Mouse (Mus musculus): Measurements from ENCODE around the gene Ulk3. TPM values are rescaled to one million over a fixed set of nuclear protein-coding genes. Genes with fewer than 3 reads are reported as not detected.
A peak's percentile ranks its signal among the peaks of the same experiment; 100 is the strongest.

The Ulk3 gene
- 17.9 and 20.1 TPM in 2 replicates for polyA plus RNA-seq (2015; fragmentation: Nextera tagmentation; extraction: Ambion mirVana)

GRCm38 (mm10) chr9:57589224-57590126, at the start of gene Ulk3:
Gene Ulk3, plus strand, starts transcription at chr9:57589452.
- WGBS, result under 1% methylated on average over 58 of the region's 58 CpGs
- peak within 1 kb of the TSS; percentile 76 for H3K4me3 ChIP-seq (ENCODE audit: low read length)
- peaks cover 11% of the 10 kb centered on the region; the same call in 1 of the 2 replicates for H3K4me1 ChIP-seq (ENCODE audit: control insufficient read depth, insufficient read depth, low read length)
- peak within 1 kb of the TSS; percentile 94 for H3K4me2 ChIP-seq (ENCODE audit: low read depth, low read length)
- peak; percentile 85 for ATAC-seq (replicated peaks; ENCODE audit: extremely low read depth, insufficient read depth, low FRiP score)
- H3K36me3 ChIP-seq (ENCODE audit: control insufficient read depth, insufficient read depth), result peaks cover 18% of the 10 kb centered on the region
- peak within 1 kb of the TSS; percentile 87 for H3K9ac ChIP-seq (ENCODE audit: low read length)
- peak within 1 kb of the TSS; percentile 84 for H3K27ac ChIP-seq (ENCODE audit: low read length)
- no peaks in the 10 kb centered on the region for H3K27me3 ChIP-seq (ENCODE audit: control insufficient read depth, insufficient read depth, low read length)
- H3K9me3 ChIP-seq (replicated peaks; ENCODE audit: control insufficient read depth, low read length), result no peaks in the 10 kb centered on the region

- peaks cover 13% of the 10 kb centered on the region for H3K4me1 ChIP-seq (ENCODE audit: control insufficient read depth, insufficient read depth, low read length)
Measured at GRCm38 (mm10) chr9:57539550-57539949, 49.7 kb upstream of the Ulk3 start.

GRCm38 (mm10) chr9:57541312-57541711, 47.9 kb upstream of the Ulk3 start:
- 12% methylated on average over 1 of the region's 1 CpGs for WGBS
- no peak for ATAC-seq (replicated peaks; ENCODE audit: extremely low read depth, insufficient read depth, low FRiP score)
- no peaks in the 10 kb centered on the region for H3K27me3 ChIP-seq (ENCODE audit: control insufficient read depth, insufficient read depth, low read length)
- no peak overlapping the region for H3K9ac ChIP-seq (ENCODE audit: low read length)
- H3K27ac ChIP-seq (ENCODE audit: low read length), result no peak overlapping the region
- H3K9me3 ChIP-seq (replicated peaks; ENCODE audit: control insufficient read depth, low read length), result no peaks in the 10 kb centered on the region
- no peak overlapping the region for H3K4me2 ChIP-seq (ENCODE audit: low read depth, low read length)
- peaks cover 36% of the 10 kb centered on the region for H3K36me3 ChIP-seq (ENCODE audit: control insufficient read depth, insufficient read depth)
- no peak overlapping the region for H3K4me3 ChIP-seq (ENCODE audit: low read length)
- peaks cover 13% of the 10 kb centered on the region for H3K4me1 ChIP-seq (ENCODE audit: control insufficient read depth, insufficient read depth, low read length)

More at GRCm38 (mm10) chr9:57539550-57539949, 49.7 kb upstream of the Ulk3 start:
- Histone ChIP-seq H3K9ac (ENCODE audit: low read length) (no peak overlapping the region), H3K9me3 (replicated peaks; ENCODE audit: control insufficient read depth, low read length) (no peaks in the 10 kb centered on the region), H3K27ac (ENCODE audit: low read length) (no peak overlapping the region), H3K36me3 (ENCODE audit: control insufficient read depth, insufficient read depth) (peaks cover 25% of the 10 kb centered on the region), H3K4me2 (ENCODE audit: low read depth, low read length) (no peak overlapping the region), H3K4me3 (ENCODE audit: low read length) (no peak overlapping the region), H3K27me3 (ENCODE audit: control insufficient read depth, insufficient read depth, low read length) (no peaks in the 10 kb centered on the region)
- 85% methylated on average over 2 of the region's 2 CpGs for WGBS
- no peak for ATAC-seq (replicated peaks; ENCODE audit: extremely low read depth, insufficient read depth, low FRiP score)

- peaks cover 45% of the 10 kb centered on the region for H3K36me3 ChIP-seq (ENCODE audit: control insufficient read depth, insufficient read depth)
- peaks cover 3% of the 10 kb centered on the region for H3K4me1 ChIP-seq (ENCODE audit: control insufficient read depth, insufficient read depth, low read length)
- no peak overlapping the region for H3K4me3 ChIP-seq (ENCODE audit: low read length)
- no peaks in the 10 kb centered on the region for H3K9me3 ChIP-seq (replicated peaks; ENCODE audit: control insufficient read depth, low read length)
- H3K4me2 ChIP-seq (ENCODE audit: low read depth, low read length), result no peak overlapping the region
- no peak overlapping the region for H3K27ac ChIP-seq (ENCODE audit: low read length)
- 75% methylated on average over 3 of the region's 3 CpGs for WGBS
- ATAC-seq (replicated peaks; ENCODE audit: extremely low read depth, insufficient read depth, low FRiP score), result no peak
- no peak overlapping the region for H3K9ac ChIP-seq (ENCODE audit: low read length)
- no peaks in the 10 kb centered on the region for H3K27me3 ChIP-seq (ENCODE audit: control insufficient read depth, insufficient read depth, low read length)
Measured at GRCm38 (mm10) chr9:57543951-57544350, 45.3 kb upstream of the Ulk3 start.

- no peak overlapping the region for H3K27ac ChIP-seq (ENCODE audit: low read length)
- no peak overlapping the region for H3K4me2 ChIP-seq (ENCODE audit: low read depth, low read length)
- peaks cover 28% of the 10 kb centered on the region for H3K4me1 ChIP-seq (ENCODE audit: control insufficient read depth, insufficient read depth, low read length)
- H3K9me3 ChIP-seq (replicated peaks; ENCODE audit: control insufficient read depth, low read length), result no peaks in the 10 kb centered on the region
- peaks cover 47% of the 10 kb centered on the region for H3K36me3 ChIP-seq (ENCODE audit: control insufficient read depth, insufficient read depth)
- no peak for ATAC-seq (replicated peaks; ENCODE audit: extremely low read depth, insufficient read depth, low FRiP score)
- no peak overlapping the region for H3K4me3 ChIP-seq (ENCODE audit: low read length)
- H3K27me3 ChIP-seq (ENCODE audit: control insufficient read depth, insufficient read depth, low read length), result no peaks in the 10 kb centered on the region
- 52% methylated on average over 5 of the region's 5 CpGs for WGBS
- no peak overlapping the region for H3K9ac ChIP-seq (ENCODE audit: low read length)
Measured at GRCm38 (mm10) chr9:57547287-57547686, 42.0 kb upstream of the Ulk3 start.

GRCm38 (mm10) chr9:57547869-57548268, 41.4 kb upstream of the Ulk3 start:
- 84% methylated on average over 11 of the region's 11 CpGs for WGBS
- peaks cover 29% of the 10 kb centered on the region for H3K4me1 ChIP-seq (ENCODE audit: control insufficient read depth, insufficient read depth, low read length)

GRCm38 (mm10) chr9:57549186-57549585, 40.1 kb upstream of the Ulk3 start:
- Histone ChIP-seq H3K4me3 (ENCODE audit: low read length) (no peak overlapping the region), H3K36me3 (ENCODE audit: control insufficient read depth, insufficient read depth) (peaks cover 31% of the 10 kb centered on the region), H3K4me2 (ENCODE audit: low read depth, low read length) (no peak overlapping the region), H3K27ac (ENCODE audit: low read length) (peak overlapping the region; percentile 80), H3K27me3 (ENCODE audit: control insufficient read depth, insufficient read depth, low read length) (no peaks in the 10 kb centered on the region), H3K9me3 (replicated peaks; ENCODE audit: control insufficient read depth, low read length) (no peaks in the 10 kb centered on the region), H3K9ac (ENCODE audit: low read length) (peak overlapping the region; percentile 22; the same call in 1 of the 2 replicates), H3K4me1 (ENCODE audit: control insufficient read depth, insufficient read depth, low read length) (peaks cover 30% of the 10 kb centered on the region)
- ATAC-seq (replicated peaks; ENCODE audit: extremely low read depth, insufficient read depth, low FRiP score), result no peak
- 85% methylated on average over 4 of the region's 4 CpGs for WGBS

More at GRCm38 (mm10) chr9:57547869-57548268, 41.4 kb upstream of the Ulk3 start:
- H3K36me3 ChIP-seq (ENCODE audit: control insufficient read depth, insufficient read depth), result peaks cover 44% of the 10 kb centered on the region
- no peaks in the 10 kb centered on the region for H3K27me3 ChIP-seq (ENCODE audit: control insufficient read depth, insufficient read depth, low read length)
- no peak overlapping the region for H3K4me3 ChIP-seq (ENCODE audit: low read length)
- no peak overlapping the region for H3K9ac ChIP-seq (ENCODE audit: low read length)
- no peak overlapping the region for H3K27ac ChIP-seq (ENCODE audit: low read length)
- no peak overlapping the region for H3K4me2 ChIP-seq (ENCODE audit: low read depth, low read length)
- H3K9me3 ChIP-seq (replicated peaks; ENCODE audit: control insufficient read depth, low read length), result no peaks in the 10 kb centered on the region
- ATAC-seq (replicated peaks; ENCODE audit: extremely low read depth, insufficient read depth, low FRiP score), result no peak

- H3K27me3 ChIP-seq (ENCODE audit: control insufficient read depth, insufficient read depth, low read length), result no peaks in the 10 kb centered on the region
- peaks cover 22% of the 10 kb centered on the region for H3K36me3 ChIP-seq (ENCODE audit: control insufficient read depth, insufficient read depth)
- WGBS, result 52% methylated on average over 11 of the region's 11 CpGs
- 0 out of 2 replicates have a peak overlapping the region, but pooled peaks have one; percentile 15 for H3K4me3 ChIP-seq (ENCODE audit: low read length)
- peaks cover 30% of the 10 kb centered on the region for H3K4me1 ChIP-seq (ENCODE audit: control insufficient read depth, insufficient read depth, low read length)
- ATAC-seq (replicated peaks; ENCODE audit: extremely low read depth, insufficient read depth, low FRiP score), result peak; percentile 89
- peak overlapping the region; percentile 80 for H3K27ac ChIP-seq (ENCODE audit: low read length)
- H3K4me2 ChIP-seq (ENCODE audit: low read depth, low read length), result peak overlapping the region; percentile 26
- no peaks in the 10 kb centered on the region for H3K9me3 ChIP-seq (replicated peaks; ENCODE audit: control insufficient read depth, low read length)
- no peak overlapping the region for H3K9ac ChIP-seq (ENCODE audit: low read length)
Measured at GRCm38 (mm10) chr9:57550126-57550862, 39.0 kb upstream of the Ulk3 start.
